Mouse (Mus musculus) lung, embryonic 14.5 days (tissue): ENCODE measurements around the gene Snx33. TPM values are rescaled to one million over a fixed set of nuclear protein-coding genes. Genes with fewer than 3 reads are reported as not detected.
A peak's percentile ranks its signal among the peaks of the same experiment; 100 is the strongest.

ENCODE experiments used
- ATAC-seq: fragments of 200-750 bp; cut with Nextera tagmentation; 2 replicates; pipeline ENCODE4 v1.8.0; 2017; ENCODE audit warnings: mild to moderate bottlenecking, moderate TSS enrichment, moderate library complexity; ENCODE audit not compliant: insufficient read depth
- DNase-seq: peaks from one replicate; pipeline ENCODE4 v3.0.0-alpha.2; 2015
- H3K27ac ChIP-seq: fragments of 300-500 bp; sonication (generic); 2 replicates; pipeline ENCODE4 v1.5.1; 2014; ENCODE audit warnings: low read depth, mild to moderate bottlenecking, moderate library complexity
- H3K27me3 ChIP-seq: fragments of 300-500 bp; sonication (generic); 2 replicates; pipeline ENCODE4 v1.6.1; 2014; ENCODE audit warnings: low read length, control low read depth; ENCODE audit not compliant: insufficient read depth
- H3K36me3 ChIP-seq: fragments of 300-500 bp; sonication (generic); 2 replicates; pipeline ENCODE4 v1.6.1; 2014; ENCODE audit warnings: control low read depth; ENCODE audit not compliant: insufficient read depth
- H3K4me1 ChIP-seq: fragments of 300-500 bp; sonication (generic); 2 replicates; pipeline ENCODE4 v1.6.1; 2014; ENCODE audit warnings: antibody characterized with exemption, control low read depth; ENCODE audit not compliant: insufficient read depth
- H3K4me2 ChIP-seq: fragments of 300-500 bp; sonication (generic); 2 replicates; pipeline ENCODE4 v1.6.1; 2014; ENCODE audit warnings: mild to moderate bottlenecking
- H3K4me3 ChIP-seq: fragments of 300-500 bp; sonication (generic); 2 replicates; pipeline ENCODE4 v1.5.1; 2014; ENCODE audit warnings: low read depth, low read length
- H3K9ac ChIP-seq: fragments of 300-500 bp; sonication (generic); 2 replicates; pipeline ENCODE4 v1.6.1; 2014
- H3K9me3 ChIP-seq: fragments of 300-500 bp; sonication (generic); 2 replicates; pipeline ENCODE4 v1.6.1; 2016; ENCODE audit warnings: low read depth, low read length, control low read depth
- CTCF ChIP-seq: IDR thresholded peaks from 2 replicates; pipeline ENCODE4 v1.5.1; 2016; ENCODE audit warnings: antibody characterized with exemption, low read depth
- WGBS: fragments of 180-500 bp; shearing (Covaris S2); extraction: QIAGEN DNeasy Blood & Tissue Kit; methylation state at CpG from one replicate; pipeline ENCODE4 v1.1.7; 2014; 5-methylcytosine and 5-hydroxymethylcytosine counted together
- polyA plus RNA-seq: library from polyadenylated mRNA; unstranded; fragments of >200 nt; fragmentation: Nextera tagmentation; extraction: Ambion mirVana; gene quantifications from 2 replicates; pipeline ENCODE4 v1.2.1, GENCODE M21; 2014

The Snx33 gene
- polyA plus RNA-seq, 1 experiment from 2014 or later = 9.5 TPM

GRCm38 (mm10) chr9:56876784-56877183 is 51.4 kb downstream of the Snx33 start:
- Histone ChIP-seq H3K9me3 (no peaks in the 10 kb centered on the region), H3K27me3 (no peaks in the 10 kb centered on the region), H3K4me1 (peaks cover 14% of the 10 kb centered on the region; the same call in 1 of the 2 replicates), H3K4me3 (no peak overlapping the region), H3K4me2 (no peak overlapping the region), H3K36me3 (no peaks in the 10 kb centered on the region), H3K27ac (no peak overlapping the region; the same call in 1 of the 2 replicates), H3K9ac (no peak overlapping the region)
- TF ChIP-seq CTCF = no peak
- peak; percentile 71 for DNase-seq
- ATAC-seq = peak; percentile 50; the same call in 1 of the 2 replicates
- 27% methylated on average over 9 of the region's 9 CpGs for WGBS

GRCm38 (mm10) chr9:56873097-56873496 is 55.1 kb downstream of the Snx33 start:
- peaks cover 31% of the 10 kb centered on the region for H3K4me1 ChIP-seq
- H3K4me3 ChIP-seq = no peak overlapping the region
- H3K9ac ChIP-seq = no peak overlapping the region
- TF ChIP-seq CTCF = no peak
- ATAC-seq = no peak
- WGBS = 45% methylated on average over 1 of the region's 1 CpGs
- no peaks in the 10 kb centered on the region for H3K9me3 ChIP-seq
- no peaks in the 10 kb centered on the region for H3K27me3 ChIP-seq
- no peaks in the 10 kb centered on the region for H3K36me3 ChIP-seq
- no peak overlapping the region; the same call in 1 of the 2 replicates for H3K27ac ChIP-seq
- DNase-seq = no peak
- no peak overlapping the region for H3K4me2 ChIP-seq

GRCm38 (mm10) chr9:56872105-56872903 is 55.9 kb downstream of the Snx33 start:
- H3K27ac ChIP-seq = no peak overlapping the region; the same call in 1 of the 2 replicates
- H3K36me3 ChIP-seq = no peaks in the 10 kb centered on the region
- peaks cover 37% of the 10 kb centered on the region for H3K4me1 ChIP-seq
- ATAC-seq = no peak
- no peak for DNase-seq
- no peak for TF ChIP-seq CTCF
- WGBS = 78% methylated on average over 5 of the region's 5 CpGs
- no peak overlapping the region for H3K4me2 ChIP-seq
- no peaks in the 10 kb centered on the region for H3K9me3 ChIP-seq
- H3K9ac ChIP-seq = no peak overlapping the region
- H3K27me3 ChIP-seq = no peaks in the 10 kb centered on the region
- no peak overlapping the region for H3K4me3 ChIP-seq

GRCm38 (mm10) chr9:56871191-56871590 is 57.0 kb downstream of the Snx33 start:
- ATAC-seq = peak; percentile 10; the same call in 1 of the 2 replicates
- no peaks in the 10 kb centered on the region for H3K36me3 ChIP-seq
- H3K27ac ChIP-seq = peak overlapping the region; percentile 52; the same call in 1 of the 2 replicates
- 28% methylated on average over 5 of the region's 5 CpGs for WGBS
- H3K27me3 ChIP-seq = no peaks in the 10 kb centered on the region
- no peaks in the 10 kb centered on the region for H3K9me3 ChIP-seq
- H3K4me3 ChIP-seq = no peak overlapping the region
- peaks cover 36% of the 10 kb centered on the region for H3K4me1 ChIP-seq
- no peak overlapping the region; the same call in 1 of the 2 replicates for H3K9ac ChIP-seq
- no peak for TF ChIP-seq CTCF
- H3K4me2 ChIP-seq = no peak overlapping the region
- DNase-seq = peak; percentile 67

- 48% methylated on average over 10 of the region's 10 CpGs for WGBS
- H3K4me2 ChIP-seq = peak overlapping the region; percentile 13; the same call in 1 of the 2 replicates
- H3K27me3 ChIP-seq = no peaks in the 10 kb centered on the region
- TF ChIP-seq CTCF = no peak
- no peaks in the 10 kb centered on the region for H3K9me3 ChIP-seq
- H3K4me1 ChIP-seq = peaks cover 36% of the 10 kb centered on the region
- H3K27ac ChIP-seq = peak overlapping the region; percentile 52; the same call in 1 of the 2 replicates
- no peaks in the 10 kb centered on the region for H3K36me3 ChIP-seq
- no peak overlapping the region for H3K4me3 ChIP-seq
- H3K9ac ChIP-seq = no peak overlapping the region
- ATAC-seq = no peak
- no peak for DNase-seq
These were observed 57.4 kb downstream of the Snx33 start for GRCm38 (mm10) chr9:56870778-56871177.

GRCm38 (mm10) chr9:56869552-56869951 is 58.6 kb downstream of the Snx33 start:
- no peak for TF ChIP-seq CTCF
- Histone ChIP-seq H3K4me1 (peaks cover 41% of the 10 kb centered on the region), H3K9me3 (no peaks in the 10 kb centered on the region), H3K4me2 (no peak overlapping the region), H3K27ac (no peak overlapping the region; the same call in 1 of the 2 replicates), H3K27me3 (no peaks in the 10 kb centered on the region), H3K9ac (no peak overlapping the region), H3K36me3 (no peaks in the 10 kb centered on the region), H3K4me3 (no peak overlapping the region)
- WGBS = 61% methylated on average over 13 of the region's 13 CpGs
- DNase-seq = no peak
- ATAC-seq = no peak

- WGBS = 8% methylated on average over 6 of the region's 6 CpGs
- H3K9ac ChIP-seq = 0 out of 2 replicates have a peak overlapping the region, but pooled peaks have one; percentile 18
- peak; percentile 82 for ATAC-seq
- peak; percentile 91 for DNase-seq
- H3K27me3 ChIP-seq = no peaks in the 10 kb centered on the region
- peak overlapping the region; percentile 64; the same call in 1 of the 2 replicates for H3K27ac ChIP-seq
- no peak overlapping the region for H3K4me3 ChIP-seq
- peaks cover 47% of the 10 kb centered on the region for H3K4me1 ChIP-seq
- no peaks in the 10 kb centered on the region for H3K9me3 ChIP-seq
- peak overlapping the region; percentile 70 for H3K4me2 ChIP-seq
- H3K36me3 ChIP-seq = no peaks in the 10 kb centered on the region
- TF ChIP-seq CTCF = no peak
These were observed 59.9 kb downstream of the Snx33 start for GRCm38 (mm10) chr9:56868292-56868691.

Other genes starting within 250 kb of the Snx33 start
- gene Lingo1, start 131.9 kb downstream of the Snx33 start, polyA plus RNA-seq = 4.7 and 4.8 TPM in 2 replicates
- 0.23 and 1.1 TPM in 2 replicates for gene Odf3l1, start 63.7 kb downstream of the Snx33 start, polyA plus RNA-seq
- gene Cspg4, start 63.3 kb downstream of the Snx33 start, polyA plus RNA-seq = 12.3 and 13.9 TPM in 2 replicates
- gene Imp3, start 9.1 kb upstream of the Snx33 start, polyA plus RNA-seq = 69.6 and 75.1 TPM in 2 replicates
- gene Snupn, start 22.5 kb upstream of the Snx33 start, polyA plus RNA-seq = 23.2 and 24.2 TPM in 2 replicates
- gene Ptpn9, start 66.6 kb upstream of the Snx33 start, polyA plus RNA-seq = 39.5 and 40.9 TPM in 2 replicates
- 49.2 and 52.1 TPM in 2 replicates for gene Sin3a, start 143.7 kb upstream of the Snx33 start, polyA plus RNA-seq
- gene Man2c1, start 202.3 kb upstream of the Snx33 start, polyA plus RNA-seq = 44.2 and 45.2 TPM in 2 replicates
- gene Neil1, start 219.9 kb upstream of the Snx33 start, polyA plus RNA-seq = 5.9 and 7.1 TPM in 2 replicates
- gene Commd4, start 230.0 kb upstream of the Snx33 start, polyA plus RNA-seq = 78.5 and 79.2 TPM in 2 replicates